Mouse (Mus musculus) stomach, embryonic 16.5 days (tissue): ENCODE data around the gene Tsks. TPM values are rescaled to one million over a fixed set of nuclear protein-coding genes. Genes with fewer than 3 reads are reported as not detected.

Source experiments
- ATAC-seq: fragments of 200-750 bp; cut with Nextera tagmentation; 2 replicates; pipeline ENCODE4 v1.8.0; 2017; ENCODE audit warnings: moderate number of reproducible peaks, moderate TSS enrichment; ENCODE audit not compliant: insufficient read depth, low FRiP score
- H3K27ac ChIP-seq: fragments of 300-500 bp; sonication (generic); 2 replicates; pipeline ENCODE4 v1.5.1; 2014; ENCODE audit warnings: low read length
- H3K27me3 ChIP-seq: fragments of 300-500 bp; sonication (generic); 2 replicates; pipeline ENCODE4 v1.6.1; 2014; ENCODE audit warnings: low read length, control low read depth, mixed read lengths; ENCODE audit not compliant: control insufficient read depth, insufficient read depth
- H3K36me3 ChIP-seq: fragments of 300-500 bp; sonication (generic); 2 replicates; pipeline ENCODE4 v1.6.1; 2014; ENCODE audit warnings: low read length; ENCODE audit not compliant: control insufficient read depth, insufficient read depth
- H3K4me1 ChIP-seq: fragments of 300-500 bp; sonication (generic); 2 replicates; pipeline ENCODE4 v1.6.1; 2014; ENCODE audit warnings: low read length, control low read depth, mixed read lengths; ENCODE audit not compliant: control insufficient read depth, insufficient read depth
- H3K4me2 ChIP-seq: fragments of 300-500 bp; sonication (generic); 2 replicates; pipeline ENCODE4 v1.6.1; 2014; ENCODE audit warnings: low read depth, low read length, mixed read lengths
- H3K4me3 ChIP-seq: fragments of 300-500 bp; sonication (generic); replicated peaks from 2 replicates; pipeline ENCODE4 v1.5.1; 2014; ENCODE audit warnings: mild to moderate bottlenecking, low read length
- H3K9ac ChIP-seq: fragments of 300-500 bp; sonication (generic); 2 replicates; pipeline ENCODE4 v1.6.1; 2014; ENCODE audit warnings: low read length
- H3K9me3 ChIP-seq: fragments of 300-500 bp; sonication (generic); replicated peaks from 2 replicates; pipeline ENCODE4 v1.6.1; 2016; ENCODE audit warnings: low read length, control low read depth; ENCODE audit not compliant: control insufficient read depth
- WGBS: fragments of 180-500 bp; shearing (Covaris S2); extraction: QIAGEN DNeasy Blood & Tissue Kit; methylation state at CpG from one replicate; pipeline ENCODE4 v1.1.7; 2014; 5-methylcytosine and 5-hydroxymethylcytosine counted together
- polyA plus RNA-seq: library from polyadenylated mRNA; unstranded; fragments of >200 nt; fragmentation: Nextera tagmentation; extraction: Ambion mirVana; gene quantifications from 2 replicates; pipeline ENCODE4 v1.2.1, GENCODE M21; 2015

Gene Tsks
- polyA plus RNA-seq, 1 experiment from 2014 or later, result 0.06 TPM

DNA sequence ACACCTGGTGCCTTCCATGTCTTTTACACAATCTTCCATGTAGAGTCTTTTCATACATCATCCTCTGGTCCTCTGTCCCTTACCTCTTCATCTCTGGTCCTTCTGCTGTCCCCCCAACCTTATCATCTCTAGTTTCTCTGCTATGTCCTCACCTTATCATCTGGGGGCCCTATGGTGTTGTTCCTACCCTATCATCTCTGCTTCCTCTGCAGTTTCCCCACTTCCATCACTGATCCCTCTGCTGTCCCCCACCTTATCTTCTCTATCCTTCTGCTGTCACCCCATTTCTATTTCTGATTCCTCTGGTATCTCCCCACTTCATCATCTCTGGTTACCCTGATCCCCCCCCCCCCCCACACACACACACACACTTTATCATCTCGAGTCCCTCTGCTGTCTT is 14.4 kb upstream of the Tsks start:
- peaks cover 5% of the 10 kb centered on the region; the same call in 1 of the 2 replicates for H3K36me3 ChIP-seq
- no peak for ATAC-seq
- no peaks in the 10 kb centered on the region for H3K9me3 ChIP-seq
- H3K4me2 ChIP-seq, result peak overlapping the region; percentile 79
- H3K27ac ChIP-seq, result peak overlapping the region; percentile 81; the same call in 1 of the 2 replicates
- H3K9ac ChIP-seq, result peak overlapping the region; percentile 94
- H3K4me1 ChIP-seq, result peaks cover 20% of the 10 kb centered on the region
- no peaks in the 10 kb centered on the region for H3K27me3 ChIP-seq
- peak overlapping the region; percentile 94 for H3K4me3 ChIP-seq
- WGBS, result 0% methylated on average over 1 of the region's 1 CpGs

DNA sequence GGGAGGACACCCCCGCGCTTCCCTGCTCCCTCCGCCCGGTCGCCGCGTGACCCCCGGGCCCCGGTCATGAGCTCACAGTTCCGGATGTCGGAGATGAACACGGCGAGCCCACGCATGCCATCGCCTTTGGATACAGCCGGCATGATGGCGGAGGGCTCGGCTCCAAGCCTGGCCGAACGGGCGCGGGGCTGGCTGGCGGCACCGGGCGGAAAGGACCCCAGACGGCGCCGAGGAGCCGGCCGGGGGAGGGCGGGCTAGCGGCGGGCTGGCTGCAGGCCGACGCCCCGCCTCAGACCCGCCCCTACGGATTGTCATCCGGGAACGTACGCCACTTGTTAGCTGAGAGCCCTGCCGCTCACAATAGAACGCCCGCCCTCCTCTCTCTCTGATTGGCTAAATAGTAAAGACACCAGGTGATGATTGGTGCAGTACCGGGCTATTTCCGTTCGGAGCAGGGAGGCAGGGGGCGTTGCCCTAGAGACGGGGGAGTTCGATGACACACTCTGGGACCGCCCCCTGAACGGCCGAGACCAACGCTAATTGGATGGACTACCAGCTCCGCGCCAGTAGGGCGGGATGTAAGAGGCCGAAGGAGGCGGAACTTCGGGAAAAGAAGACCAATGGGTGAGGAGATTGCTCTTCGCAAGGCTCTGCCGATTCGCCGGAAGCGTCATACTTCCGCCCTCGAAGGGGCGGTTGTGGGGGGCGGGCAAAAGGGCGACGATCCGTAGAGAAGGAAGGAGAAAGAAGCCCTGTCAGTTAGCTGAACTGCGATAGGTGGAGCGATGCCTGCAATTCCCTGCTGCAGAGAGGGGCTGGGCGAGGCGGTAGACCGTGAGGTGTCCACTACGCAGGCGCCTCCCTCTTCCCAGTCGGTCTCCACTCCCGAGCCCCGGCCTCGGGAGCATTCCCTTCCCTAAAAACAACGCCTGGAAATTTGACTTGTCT is 13.5 kb upstream of the Tsks start, which contains the start of gene Ap2a1:
Ap2a1 (minus strand) TSS at position 293 of the 948 bp plus-strand sequence.
- peak within 1 kb of the TSS; percentile 94 for H3K9ac ChIP-seq
- peaks cover 20% of the 10 kb centered on the region for H3K4me1 ChIP-seq
- peak within 1 kb of the TSS; percentile 94 for H3K4me3 ChIP-seq
- no peaks in the 10 kb centered on the region for H3K9me3 ChIP-seq
- no peaks in the 10 kb centered on the region for H3K27me3 ChIP-seq
- H3K27ac ChIP-seq, result peak within 1 kb of the TSS; percentile 97
- peak; percentile 99 for ATAC-seq
- H3K36me3 ChIP-seq, result peaks cover 5% of the 10 kb centered on the region; the same call in 1 of the 2 replicates
- under 1% methylated on average over 84 of the region's 84 CpGs for WGBS
- H3K4me2 ChIP-seq, result peak within 1 kb of the TSS; percentile 87

DNA sequence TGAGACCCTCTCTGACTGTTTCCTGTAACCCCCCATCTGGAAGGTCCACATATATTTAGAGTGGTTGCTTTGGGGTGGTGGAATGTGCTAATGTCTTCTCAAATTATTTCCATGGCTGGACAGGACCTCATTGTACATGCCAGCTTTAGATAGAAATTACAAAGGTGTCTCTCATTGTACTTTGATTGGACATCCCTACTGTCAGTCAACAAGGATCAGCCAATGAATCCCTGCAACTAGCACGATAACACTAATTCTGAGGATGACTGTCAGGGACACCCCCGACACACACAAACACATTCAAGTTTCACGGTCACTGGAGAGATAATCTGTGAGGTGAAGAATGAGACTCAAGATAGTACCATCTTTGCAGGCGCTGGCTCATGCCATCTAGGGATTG is 4.3 kb upstream of the Tsks start:
- no peak overlapping the region for H3K4me2 ChIP-seq
- no peaks in the 10 kb centered on the region for H3K27me3 ChIP-seq
- no peak overlapping the region for H3K9ac ChIP-seq
- no peak overlapping the region for H3K27ac ChIP-seq
- no peaks in the 10 kb centered on the region for H3K9me3 ChIP-seq
- no peak overlapping the region for H3K4me3 ChIP-seq
- no peaks in the 10 kb centered on the region for H3K36me3 ChIP-seq
- 87% methylated on average over 4 of the region's 4 CpGs for WGBS
- ATAC-seq, result no peak
- H3K4me1 ChIP-seq, result no peaks in the 10 kb centered on the region

- H3K9me3 ChIP-seq, result no peaks in the 10 kb centered on the region
- H3K36me3 ChIP-seq, result no peaks in the 10 kb centered on the region
- H3K4me1 ChIP-seq, result peaks cover 7% of the 10 kb centered on the region
- ATAC-seq, result no peak
- no peak overlapping the region for H3K9ac ChIP-seq
- no peak overlapping the region for H3K4me3 ChIP-seq
- H3K4me2 ChIP-seq, result no peak overlapping the region
- H3K27me3 ChIP-seq, result peaks cover 17% of the 10 kb centered on the region; the same call in 1 of the 2 replicates
- 70% methylated on average over 6 of the region's 6 CpGs for WGBS
- no peak overlapping the region for H3K27ac ChIP-seq
Observed at GRCm38 (mm10) chr7:44949922-44950321, 6.9 kb downstream of the Tsks start.

- Histone ChIP-seq H3K27ac (peak overlapping the region; percentile 89), H3K4me3 (peak overlapping the region; percentile 67), H3K27me3 (peaks cover 17% of the 10 kb centered on the region; the same call in 1 of the 2 replicates), H3K4me1 (peaks cover 7% of the 10 kb centered on the region), H3K9me3 (no peaks in the 10 kb centered on the region), H3K4me2 (peak overlapping the region; percentile 98), H3K9ac (peak overlapping the region; percentile 82), H3K36me3 (no peaks in the 10 kb centered on the region)
- peak; percentile 85 for ATAC-seq
- 1% methylated on average over 10 of the region's 10 CpGs for WGBS
Observed at GRCm38 (mm10) chr7:44951960-44952359, 9.0 kb downstream of the Tsks start.

DNA sequence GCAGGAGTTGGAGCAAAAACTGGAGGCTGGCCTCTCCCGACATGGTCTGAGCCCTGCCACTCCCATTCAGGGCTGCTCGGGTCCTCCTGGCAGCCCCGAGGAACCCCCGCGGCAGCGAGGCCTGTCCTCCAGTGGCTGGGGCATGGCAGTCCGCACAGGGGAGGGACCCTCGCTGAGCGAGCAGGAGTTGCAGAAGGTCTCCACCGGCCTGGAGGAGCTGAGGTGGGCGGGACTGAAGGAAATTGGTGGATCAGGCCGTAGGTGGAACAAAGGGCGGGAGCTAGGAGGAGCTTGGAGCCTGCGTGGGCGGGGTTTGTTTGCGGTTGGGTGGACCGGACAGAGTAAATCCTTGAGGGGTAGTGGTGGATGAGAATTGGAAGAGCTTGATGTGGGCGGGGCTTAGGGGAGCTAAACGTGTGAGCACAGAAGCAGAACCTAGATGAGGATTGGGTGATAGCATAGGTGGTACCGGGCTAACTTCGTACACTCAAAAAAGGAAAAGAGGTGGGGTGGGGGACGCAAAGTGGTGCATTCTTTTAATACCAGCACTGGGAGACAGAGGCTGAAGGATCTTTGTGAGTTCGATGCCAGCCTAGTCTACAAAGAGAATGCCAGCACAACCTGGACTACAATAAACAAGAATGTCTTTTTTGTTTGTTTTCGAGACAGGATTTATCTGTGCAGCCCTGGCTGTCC is 9.8 kb downstream of the Tsks start:
- no peaks in the 10 kb centered on the region for H3K36me3 ChIP-seq
- peak; percentile 94 for ATAC-seq
- peak overlapping the region; percentile 89 for H3K27ac ChIP-seq
- H3K9me3 ChIP-seq, result no peaks in the 10 kb centered on the region
- H3K4me2 ChIP-seq, result peak overlapping the region; percentile 98
- peak overlapping the region; percentile 82 for H3K9ac ChIP-seq
- H3K4me1 ChIP-seq, result peaks cover 7% of the 10 kb centered on the region
- peak overlapping the region; percentile 67 for H3K4me3 ChIP-seq
- WGBS, result 6% methylated on average over 24 of the region's 24 CpGs
- H3K27me3 ChIP-seq, result peaks cover 17% of the 10 kb centered on the region; the same call in 1 of the 2 replicates

DNA sequence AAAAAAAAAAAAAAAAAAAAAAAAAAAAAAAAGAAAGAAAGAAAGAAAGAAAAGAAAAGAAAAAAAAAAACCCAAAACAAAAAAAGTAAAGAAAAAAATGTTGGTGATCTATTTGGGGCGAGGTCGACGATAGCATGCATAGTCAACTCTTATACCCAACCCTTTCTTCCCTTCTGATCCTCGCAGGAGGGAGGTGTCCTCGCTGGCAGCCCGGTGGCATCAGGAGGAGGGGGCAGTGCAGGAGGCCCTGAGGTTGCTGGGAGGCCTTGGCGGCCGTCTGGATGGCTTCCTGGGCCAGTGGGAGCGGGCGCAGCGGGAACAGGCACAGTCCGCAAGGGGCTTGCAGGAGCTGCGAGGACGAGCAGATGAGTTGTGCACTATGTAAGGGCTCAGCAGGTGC is 10.6 kb downstream of the Tsks start:
- Histone ChIP-seq H3K27me3 (peaks cover 17% of the 10 kb centered on the region; the same call in 1 of the 2 replicates), H3K4me1 (peaks cover 7% of the 10 kb centered on the region), H3K4me2 (no peak overlapping the region), H3K9me3 (no peaks in the 10 kb centered on the region), H3K27ac (no peak overlapping the region), H3K9ac (no peak overlapping the region), H3K4me3 (no peak overlapping the region), H3K36me3 (no peaks in the 10 kb centered on the region)
- no peak for ATAC-seq
- 65% methylated on average over 14 of the region's 14 CpGs for WGBS

GRCm38 (mm10) chr7:44954091-44954885 is 11.3 kb downstream of the Tsks start:
- Histone ChIP-seq H3K27ac (no peak overlapping the region), H3K4me3 (no peak overlapping the region), H3K4me1 (peaks cover 7% of the 10 kb centered on the region), H3K9me3 (no peaks in the 10 kb centered on the region), H3K9ac (no peak overlapping the region), H3K4me2 (no peak overlapping the region), H3K36me3 (no peaks in the 10 kb centered on the region), H3K27me3 (peaks cover 17% of the 10 kb centered on the region; the same call in 1 of the 2 replicates)
- no peak for ATAC-seq
- 87% methylated on average over 12 of the region's 12 CpGs for WGBS
